In genomic region chr2:66409740-66410290, GRCm38 (mm10) we compare ENCODE assay signal across 7 mouse cellular contexts. TPM values are rescaled to one million over a fixed set of nuclear protein-coding genes. Genes with fewer than 3 reads are reported as not detected.
DNase-seq lines count a peak whose midpoint lies in the region; ATAC-seq and TF ChIP-seq lines count a peak whose summit lies in the region.

No protein-coding gene starts in this region.

- H3K4me3 ChIP-seq in ES-E14 (ENCODE audit: insufficient read depth in 1 of 2, low read depth in 1 of 2, low read length in 2 of 2, poor library complexity in 1 of 2, severe bottlenecking in 1 of 2): peak overlapping the region in 1 of 2 experiments; percentile 55; a peak in 3 of 4 replicates
- peak overlapping the region; percentile 58 for H3K4me3 ChIP-seq in forebrain, embryonic 10.5 days
- peak overlapping the region; percentile 57 for H3K4me3 ChIP-seq in hindbrain, embryonic 13.5 days
- H3K4me3 ChIP-seq in megakaryocyte, embryonic 14.5 days (replicated peaks): peak overlapping the region; percentile 90

- 1% methylated on average over 14 of the region's 14 CpGs for WGBS in forebrain, embryonic 10.5 days
- 1% methylated on average over 14 of the region's 14 CpGs for WGBS in hindbrain, embryonic 13.5 days

- H3K4me2 ChIP-seq in hindbrain, embryonic 13.5 days: peak overlapping the region; percentile 65

- H3K4me1 ChIP-seq in ES-E14 (ENCODE audit: control insufficient read depth in 2 of 2, insufficient read depth in 2 of 2, low read length in 2 of 2, poor library complexity in 1 of 2): peaks cover 0 to 2% of the 10 kb centered on the region in 2 experiments; a peak in 1 of 4 replicates
- H3K4me1 ChIP-seq in forebrain, embryonic 10.5 days: peaks cover 14% of the 10 kb centered on the region
- peaks cover 24% of the 10 kb centered on the region for H3K4me1 ChIP-seq in hindbrain, embryonic 13.5 days (replicated peaks)
- peaks cover 17% of the 10 kb centered on the region for H3K4me1 ChIP-seq in megakaryocyte, embryonic 14.5 days

- no peak overlapping the region for H3K27ac ChIP-seq in ES-E14 (ENCODE audit: insufficient read depth, low read depth, low read length, poor library complexity, severe bottlenecking)
- H3K27ac ChIP-seq in forebrain, embryonic 10.5 days: peak overlapping the region; percentile 66
- H3K27ac ChIP-seq in hindbrain, embryonic 13.5 days: peak overlapping the region; percentile 75

- peak; percentile 65 for TF ChIP-seq CTCF in brain, embryonic 14.5 days (IDR thresholded peaks at IDR 0.05; ENCODE audit: borderline replicate concordance, extremely low read depth, insufficient read depth, insufficient read length)

- H3K9ac ChIP-seq in ES-E14 (ENCODE audit: insufficient read depth, low read depth, low read length, poor library complexity, severe bottlenecking): no peak overlapping the region
- H3K9ac ChIP-seq in hindbrain, embryonic 13.5 days: peak overlapping the region; percentile 76

- no peak for TF ChIP-seq POLR2A in brain, embryonic 14.5 days (IDR thresholded peaks at IDR 0.05; ENCODE audit: borderline replicate concordance, extremely low read depth, insufficient read depth, insufficient read length, poor library complexity, severe bottlenecking)

- peak; percentile 37 for DNase-seq in ES-E14 (ENCODE audit: low read depth, low spot score)
- peak; percentile 90 for DNase-seq in brain, embryonic 14.5 days (ENCODE audit: low read depth)
- DNase-seq in forebrain, embryonic 10.5 days (ENCODE audit: extremely low spot score, low spot score): peak; percentile 35
- peak; percentile 49 to 53 for DNase-seq in layer of hippocampus, postnatal 36 days
- peak; percentile 41 for DNase-seq in right cerebral cortex, postnatal 4 days

- in situ Hi-C loops in ES-E14 (cut with MboI; ENCODE audit: low sequenced_read_pairs in 2 of 2, unreplicated experiment in 2 of 2): no loop called here

- no peaks in the 10 kb centered on the region for H3K9me3 ChIP-seq in ES-E14 (ENCODE audit: control insufficient read depth, insufficient read depth, low read depth, low read length)
- peaks cover 3% of the 10 kb centered on the region; the same call in 1 of the 2 replicates for H3K9me3 ChIP-seq in forebrain, embryonic 10.5 days
- no peaks in the 10 kb centered on the region for H3K9me3 ChIP-seq in hindbrain, embryonic 13.5 days
- peaks cover 5% of the 10 kb centered on the region; the same call in 1 of the 2 replicates for H3K9me3 ChIP-seq in megakaryocyte, embryonic 14.5 days

- H3K27me3 ChIP-seq in forebrain, embryonic 10.5 days (ENCODE audit: poor library complexity, severe bottlenecking): peaks cover 25% of the 10 kb centered on the region
- H3K27me3 ChIP-seq in hindbrain, embryonic 13.5 days: no peaks in the 10 kb centered on the region
- peaks cover 22% of the 10 kb centered on the region for H3K27me3 ChIP-seq in megakaryocyte, embryonic 14.5 days (replicated peaks)

- H3K36me3 ChIP-seq in ES-E14 (ENCODE audit: control insufficient read depth, insufficient read depth, low read length, poor library complexity, severe bottlenecking): no peaks in the 10 kb centered on the region
- no peaks in the 10 kb centered on the region for H3K36me3 ChIP-seq in forebrain, embryonic 10.5 days (replicated peaks)
- no peaks in the 10 kb centered on the region for H3K36me3 ChIP-seq in hindbrain, embryonic 13.5 days
- no peaks in the 10 kb centered on the region for H3K36me3 ChIP-seq in megakaryocyte, embryonic 14.5 days (replicated peaks; ENCODE audit: low read length)

- peak; percentile 86 for ATAC-seq in hindbrain, embryonic 13.5 days (ENCODE audit: low FRiP score)

TF ChIP-seq in ES-E14, 5 proteins besides CTCF, POLR2A, EP300 and RAD21:
- TF ChIP-seq CHD2 (IDR thresholded peaks at IDR 0.05; ENCODE audit: low read depth, low read length) (no peak), ZNF384 (IDR thresholded peaks at IDR 0.05; ENCODE audit: low read depth, low read length) (peak; percentile 97)
TF ChIP-seq in ES-E14: peak in this region for 1.

RNA-seq across cellular contexts. Expression of gene Scn1a, which starts 30.8 kb away (rescaled TPM):
- 0.11 and 0.13 TPM in 2 replicates for total RNA-seq in ES-E14 (2012; rRNA removed)
- polyA plus RNA-seq in brain, embryonic 14.5 days (2012; rRNA removed): 13.6 and 14.0 TPM in 2 replicates
- 1.1 and 1.4 TPM in 2 replicates for polyA plus RNA-seq in forebrain, embryonic 10.5 days (2016; fragmentation: Nextera tagmentation; extraction: Ambion mirVana)
- polyA plus RNA-seq in hindbrain, embryonic 13.5 days (2015; fragmentation: Nextera tagmentation; extraction: Ambion mirVana): 13.3 and 13.8 TPM in 2 replicates
- total RNA-seq in layer of hippocampus, postnatal 36 days (2021): 10 to 100 TPM; 64.0 to 68.5 TPM
- polyA plus RNA-seq in megakaryocyte, embryonic 14.5 days (2012; ENCODE audit: insufficient read depth, low replicate concordance): 0.06 TPM in 1 of 2 replicates, not detected in the other

Comparison
In these comparisons a context has a peak if more than half of its experiments do, and no peak if none do; other contexts are left out.
1. DNase-seq: peak in every context shown above with its lines; median percentile 90 in brain, embryonic 14.5 days; 51 in layer of hippocampus, postnatal 36 days; 41 in right cerebral cortex, postnatal 4 days; 37 in ES-E14; 35 in forebrain, embryonic 10.5 days.